Mouse (Mus musculus) embryonic facial prominence, embryonic 12.5 days (tissue): ENCODE results near the gene Nrp2. TPM values are rescaled to one million over a fixed set of nuclear protein-coding genes. Genes with fewer than 3 reads are reported as not detected.

Source experiments
- ATAC-seq: fragments of 200-750 bp; cut with Nextera tagmentation; 2 replicates; pipeline ENCODE4 v1.8.0; 2017; ENCODE audit not compliant: insufficient number of reproducible peaks, insufficient read depth, low FRiP score, low TSS enrichment
- H3K27ac ChIP-seq: fragments of 300-500 bp; sonication (generic); 2 replicates; pipeline ENCODE4 v1.5.1; 2016; ENCODE audit warnings: mild to moderate bottlenecking
- H3K27me3 ChIP-seq: fragments of 300-500 bp; sonication (generic); 2 replicates; pipeline ENCODE4 v1.6.1; 2016; ENCODE audit warnings: mild to moderate bottlenecking, moderate library complexity
- H3K36me3 ChIP-seq: fragments of 300-500 bp; sonication (generic); 2 replicates; pipeline ENCODE4 v1.6.1; 2016; ENCODE audit warnings: mild to moderate bottlenecking
- H3K4me1 ChIP-seq: fragments of 300-500 bp; sonication (generic); 2 replicates; pipeline ENCODE4 v1.6.1; 2016
- H3K4me2 ChIP-seq: fragments of 300-500 bp; sonication (generic); replicated peaks from 2 replicates; pipeline ENCODE4 v1.6.1; 2016; ENCODE audit warnings: mild to moderate bottlenecking, moderate library complexity
- H3K4me3 ChIP-seq: fragments of 300-500 bp; sonication (generic); 2 replicates; pipeline ENCODE4 v1.5.1; 2016; ENCODE audit warnings: mild to moderate bottlenecking
- H3K9ac ChIP-seq: fragments of 300-500 bp; sonication (generic); 2 replicates; pipeline ENCODE4 v1.6.1; 2016; ENCODE audit warnings: mild to moderate bottlenecking, moderate library complexity
- H3K9me3 ChIP-seq: fragments of 300-500 bp; sonication (generic); 2 replicates; pipeline ENCODE4 v1.6.1; 2016; ENCODE audit warnings: mild to moderate bottlenecking, moderate library complexity
- WGBS: fragments of 180-500 bp; shearing (Covaris S2); methylation state at CpG from one replicate; pipeline ENCODE4 v1.1.7; 2016; 5-methylcytosine and 5-hydroxymethylcytosine counted together
- polyA plus RNA-seq: library from polyadenylated mRNA; unstranded; fragments of >200 nt; fragmentation: Nextera tagmentation; extraction: Ambion mirVana; gene quantifications from 2 replicates; pipeline ENCODE4 v1.2.1, GENCODE M21; 2016

Gene Nrp2
- polyA plus RNA-seq, 1 experiment from 2014 or later, result 46.2 TPM

DNA sequence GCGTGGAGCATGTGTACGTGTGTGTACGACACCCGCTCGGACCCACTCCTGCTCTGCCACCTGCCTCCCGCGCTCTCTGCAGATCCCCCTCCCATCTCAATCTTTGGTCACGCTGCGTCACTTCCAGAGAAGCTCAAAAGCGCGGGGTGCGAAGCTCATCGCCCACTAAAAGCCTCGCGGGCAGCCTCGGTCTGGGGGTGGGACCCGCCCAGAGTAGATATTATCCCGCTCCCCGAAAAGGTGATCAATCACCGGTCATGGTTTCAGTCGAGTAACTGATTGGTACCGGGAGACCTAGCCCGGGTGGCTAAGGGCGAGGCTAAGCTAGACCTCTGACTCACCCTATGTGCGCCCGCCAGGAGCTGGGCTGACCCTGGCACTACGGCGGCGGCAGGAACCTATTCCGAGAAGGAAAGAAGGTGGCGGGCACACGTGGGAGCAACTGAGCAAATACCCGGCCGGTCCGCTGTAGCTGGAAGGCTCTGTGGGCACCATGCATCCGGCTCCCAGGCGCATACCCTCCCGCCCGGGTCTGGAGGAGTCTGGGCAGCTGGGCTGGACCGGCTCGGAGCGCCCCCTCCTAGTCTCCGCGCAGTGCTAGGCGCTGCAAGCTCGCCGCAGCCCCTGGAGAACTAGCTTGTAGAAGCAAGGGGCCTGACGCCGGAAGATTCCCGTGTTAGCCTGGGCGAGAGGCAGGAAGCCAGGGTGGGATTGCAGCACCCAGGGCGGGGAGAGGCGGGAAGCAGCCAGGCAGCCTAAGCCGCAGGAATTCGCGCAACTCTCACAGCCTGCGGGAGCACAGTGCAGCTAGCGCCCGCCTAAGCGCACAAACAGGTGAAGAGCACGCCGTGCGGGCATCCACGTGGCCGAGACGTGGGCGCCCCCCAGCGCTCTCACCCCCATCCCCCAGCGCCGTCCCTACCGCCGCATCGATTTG lies 3.3 kb downstream of the Nrp2 start:
- 0 out of 2 replicates have a peak, but pooled peaks cover 8% of the 10 kb centered on the region for H3K27me3 ChIP-seq
- peak; percentile 42 for ATAC-seq
- no peaks in the 10 kb centered on the region for H3K9me3 ChIP-seq
- H3K9ac ChIP-seq, result peak overlapping the region; percentile 79
- peak overlapping the region; percentile 76 for H3K27ac ChIP-seq
- H3K36me3 ChIP-seq, result no peaks in the 10 kb centered on the region
- H3K4me2 ChIP-seq, result peak overlapping the region; percentile 95
- peaks cover 35% of the 10 kb centered on the region for H3K4me1 ChIP-seq
- peak overlapping the region; percentile 70 for H3K4me3 ChIP-seq
- WGBS, result under 1% methylated on average over 73 of the region's 73 CpGs

DNA sequence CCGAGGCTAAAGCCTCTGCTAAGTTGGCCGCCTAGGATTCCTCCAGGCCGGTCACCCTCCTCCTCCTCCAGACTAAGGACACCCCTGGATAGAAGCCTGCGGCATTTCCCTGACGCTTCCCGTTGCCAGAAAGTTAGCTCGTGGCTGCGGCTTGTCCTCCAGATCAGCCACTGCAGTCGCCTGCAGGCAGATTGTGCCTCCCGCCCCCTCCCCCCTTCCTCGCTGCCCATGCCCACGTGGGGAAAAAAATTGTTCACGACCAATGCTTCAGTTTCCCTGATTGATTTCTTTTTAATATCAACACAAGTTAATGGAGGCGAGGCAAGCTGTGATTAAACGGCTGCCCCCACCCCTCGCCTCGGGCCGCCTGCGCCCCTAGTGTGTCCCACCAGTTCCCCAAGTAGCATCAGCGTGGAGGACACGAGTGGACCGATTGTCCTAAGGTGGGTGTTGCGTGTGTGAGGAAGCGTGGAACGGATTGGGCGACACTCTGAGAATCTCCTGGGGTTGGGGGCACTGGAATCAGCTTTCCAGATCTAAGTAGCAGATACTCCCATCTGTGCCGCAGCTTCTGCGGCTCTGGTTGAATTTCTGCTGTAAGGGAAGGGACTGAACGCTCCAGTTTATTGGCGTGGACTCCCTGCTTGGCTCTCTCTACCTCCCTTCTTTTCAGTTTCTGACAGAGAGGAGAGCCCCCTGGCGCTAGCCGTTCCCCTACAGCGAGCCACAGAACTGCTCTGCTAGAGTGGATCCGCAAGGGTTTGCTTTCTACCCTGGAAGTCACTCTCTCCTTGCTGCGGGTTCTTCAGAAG lies 4.2 kb downstream of the Nrp2 start:
- under 1% methylated on average over 35 of the region's 35 CpGs for WGBS
- H3K4me3 ChIP-seq, result peak overlapping the region; percentile 70
- 0 out of 2 replicates have a peak, but pooled peaks cover 8% of the 10 kb centered on the region for H3K27me3 ChIP-seq
- H3K4me2 ChIP-seq, result peak overlapping the region; percentile 95
- no peaks in the 10 kb centered on the region for H3K36me3 ChIP-seq
- peak overlapping the region; percentile 79 for H3K9ac ChIP-seq
- no peak for ATAC-seq
- H3K9me3 ChIP-seq, result no peaks in the 10 kb centered on the region
- H3K27ac ChIP-seq, result peak overlapping the region; percentile 76
- peaks cover 34% of the 10 kb centered on the region for H3K4me1 ChIP-seq

DNA sequence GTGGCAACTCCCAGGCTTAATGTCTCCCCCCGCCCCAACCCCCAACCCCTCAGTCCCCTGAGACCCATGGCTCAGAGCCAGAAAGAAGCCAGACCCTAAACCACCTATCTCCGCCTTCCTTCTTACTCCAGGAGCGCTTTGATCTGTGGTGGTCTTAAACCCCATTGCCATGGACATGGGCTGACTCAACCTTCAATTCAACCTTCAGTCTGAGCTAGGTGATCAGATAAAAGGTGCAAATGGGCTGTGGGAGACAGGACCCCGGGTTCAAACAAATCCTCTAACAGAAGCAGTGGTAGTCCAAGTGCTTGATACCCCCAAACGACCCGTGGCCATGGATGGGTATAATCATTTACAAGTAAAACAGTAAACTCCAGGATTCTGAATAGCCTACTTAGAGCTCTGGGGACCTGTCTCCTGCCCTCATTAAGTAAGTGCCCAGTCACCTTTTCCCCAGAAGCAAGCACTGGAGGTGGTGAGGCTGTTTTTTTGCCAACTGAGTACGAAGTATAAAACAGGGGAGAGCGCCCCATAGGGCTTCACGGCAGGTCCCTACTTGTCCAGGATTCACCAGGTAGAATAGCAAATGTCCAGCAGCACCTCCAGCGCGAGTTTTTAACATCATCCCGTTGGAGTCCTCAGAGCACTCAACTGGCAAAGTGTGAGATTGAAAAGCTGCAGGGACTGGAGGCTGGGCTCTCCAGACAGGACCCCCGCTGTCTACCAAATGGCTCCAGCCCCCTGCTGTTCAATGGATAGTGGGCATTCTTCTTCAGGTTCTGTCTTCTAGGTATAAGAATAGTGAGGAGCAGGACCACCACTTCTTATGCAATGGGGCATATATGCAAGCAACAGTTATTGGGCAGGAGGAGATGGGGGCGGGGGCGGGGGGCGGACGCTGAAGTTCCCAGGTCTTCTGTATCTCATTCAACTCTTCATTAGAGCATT lies 5.1 kb downstream of the Nrp2 start:
- Histone ChIP-seq H3K27me3 (0 out of 2 replicates have a peak, but pooled peaks cover 8% of the 10 kb centered on the region), H3K36me3 (no peaks in the 10 kb centered on the region), H3K4me2 (peak overlapping the region; percentile 95), H3K4me1 (peaks cover 34% of the 10 kb centered on the region), H3K9ac (peak overlapping the region; percentile 79), H3K9me3 (no peaks in the 10 kb centered on the region), H3K27ac (no peak overlapping the region), H3K4me3 (peak overlapping the region; percentile 70)
- ATAC-seq, result no peak
- WGBS, result 19% methylated on average over 17 of the region's 17 CpGs

DNA sequence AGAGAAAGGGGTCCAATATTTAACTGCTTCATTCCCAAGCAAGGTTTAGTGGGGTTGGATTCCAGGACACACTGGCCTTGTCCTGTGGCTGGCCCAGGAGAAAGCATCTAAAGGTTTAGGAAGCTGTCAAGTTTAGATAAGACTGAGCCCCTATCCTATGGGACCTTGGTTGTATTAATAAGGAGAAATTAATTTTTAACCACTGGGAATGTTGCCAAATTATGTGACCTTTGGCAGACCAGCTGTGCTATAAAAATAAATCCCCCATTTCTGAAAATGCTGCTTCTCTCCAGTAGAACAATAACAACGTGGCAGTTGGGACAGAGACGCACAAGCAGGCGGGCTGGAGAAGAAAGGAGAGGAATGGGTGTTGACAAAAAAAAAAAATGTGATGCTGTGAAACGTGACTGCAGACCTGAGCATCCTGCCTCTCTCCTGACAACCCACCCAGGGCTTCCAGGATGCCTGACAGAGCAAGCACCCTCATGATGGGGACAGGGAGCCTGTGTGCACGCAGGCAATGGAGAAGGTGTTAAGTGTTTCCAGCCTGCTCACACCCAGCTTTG lies 6.8 kb downstream of the Nrp2 start:
- Histone ChIP-seq H3K9me3 (no peaks in the 10 kb centered on the region), H3K9ac (no peak overlapping the region), H3K4me1 (peaks cover 34% of the 10 kb centered on the region), H3K27me3 (0 out of 2 replicates have a peak, but pooled peaks cover 8% of the 10 kb centered on the region), H3K27ac (no peak overlapping the region), H3K36me3 (no peaks in the 10 kb centered on the region), H3K4me2 (no peak overlapping the region), H3K4me3 (no peak overlapping the region)
- ATAC-seq, result no peak
- 40% methylated on average over 5 of the region's 5 CpGs for WGBS

DNA sequence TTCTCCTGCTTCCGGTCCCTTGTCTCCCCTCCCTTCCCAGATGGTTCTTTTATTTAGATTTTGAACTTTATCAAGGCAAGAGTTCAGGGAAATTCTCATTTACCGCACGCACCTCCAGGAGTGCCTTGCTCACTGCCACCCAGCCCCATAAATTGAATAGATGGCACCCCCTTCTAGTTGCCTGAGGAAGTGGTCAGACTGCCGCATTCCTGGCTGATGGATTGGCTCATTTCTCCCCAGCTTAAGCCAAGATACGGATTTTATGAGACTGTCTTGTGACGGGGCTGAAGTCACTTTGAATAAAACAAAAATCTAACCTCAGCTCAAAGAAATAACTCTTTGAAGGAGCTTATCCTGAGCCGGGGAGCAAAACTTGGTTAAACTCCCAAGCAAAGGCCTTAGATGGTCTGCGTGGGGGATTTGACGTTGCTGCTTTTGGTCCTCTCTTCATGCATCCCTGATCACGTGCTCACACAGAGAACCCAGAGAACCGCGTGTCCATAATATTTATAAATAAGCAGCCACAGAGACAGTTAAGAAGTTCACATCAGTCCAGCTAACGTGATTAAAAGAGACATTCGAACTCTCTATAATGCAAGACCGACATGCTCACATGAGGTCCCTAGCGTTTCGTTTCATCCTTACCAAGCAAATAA lies 10.1 kb downstream of the Nrp2 start:
- H3K27me3 ChIP-seq, result 0 out of 2 replicates have a peak, but pooled peaks cover 8% of the 10 kb centered on the region
- ATAC-seq, result no peak
- H3K36me3 ChIP-seq, result no peaks in the 10 kb centered on the region
- H3K4me2 ChIP-seq, result no peak overlapping the region
- WGBS, result 83% methylated on average over 17 of the region's 17 CpGs
- no peak overlapping the region for H3K9ac ChIP-seq
- no peaks in the 10 kb centered on the region for H3K9me3 ChIP-seq
- H3K4me1 ChIP-seq, result peaks cover 47% of the 10 kb centered on the region
- H3K27ac ChIP-seq, result no peak overlapping the region
- no peak overlapping the region for H3K4me3 ChIP-seq

DNA sequence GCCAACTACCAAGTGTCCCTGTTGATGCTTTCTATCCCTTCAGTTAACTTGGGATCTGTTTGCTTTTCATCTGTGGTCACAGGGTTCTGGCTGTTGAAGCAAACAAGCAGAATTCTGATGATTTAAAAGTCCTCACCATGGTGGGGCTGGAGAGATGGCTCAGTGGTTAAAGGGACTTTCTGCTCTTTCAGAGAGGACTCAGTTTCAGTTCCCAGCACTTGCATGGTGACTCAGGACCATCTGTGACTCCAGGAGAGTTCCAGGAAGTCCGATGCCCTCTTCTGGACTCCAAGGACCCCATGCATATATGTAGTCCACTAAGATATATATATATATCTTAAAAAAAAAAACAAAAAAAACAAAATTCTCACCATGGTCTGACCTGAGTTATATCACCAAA lies 11.9 kb downstream of the Nrp2 start:
- H3K27ac ChIP-seq, result no peak overlapping the region
- WGBS, result 85% methylated on average over 1 of the region's 1 CpGs
- no peaks in the 10 kb centered on the region for H3K9me3 ChIP-seq
- H3K4me3 ChIP-seq, result no peak overlapping the region
- H3K4me2 ChIP-seq, result no peak overlapping the region
- peaks cover 7% of the 10 kb centered on the region; the same call in 1 of the 2 replicates for H3K36me3 ChIP-seq
- no peak overlapping the region for H3K9ac ChIP-seq
- peaks cover 40% of the 10 kb centered on the region for H3K4me1 ChIP-seq
- no peak for ATAC-seq
- H3K27me3 ChIP-seq, result no peaks in the 10 kb centered on the region

DNA sequence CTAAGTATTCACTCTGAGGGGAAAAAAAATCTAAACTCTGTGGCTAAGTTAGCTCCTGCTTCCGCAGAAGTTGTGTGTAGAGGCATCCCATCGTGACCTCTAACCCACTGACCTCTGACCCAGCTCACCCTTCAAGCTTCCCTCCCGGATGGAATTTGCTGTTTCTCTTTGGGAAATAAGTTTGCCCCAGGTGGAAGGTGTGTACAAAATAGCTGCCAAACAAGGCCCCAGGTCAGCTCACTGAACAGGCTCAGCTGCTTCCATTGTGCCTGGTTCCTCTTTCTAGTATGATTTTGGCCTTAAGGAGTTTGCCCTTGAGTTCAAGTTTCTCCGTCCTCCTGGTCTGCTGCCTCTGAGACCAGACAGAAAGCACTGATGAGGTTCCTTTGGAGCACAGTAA lies 12.6 kb downstream of the Nrp2 start:
- H3K4me1 ChIP-seq, result peaks cover 34% of the 10 kb centered on the region
- H3K4me3 ChIP-seq, result no peak overlapping the region
- WGBS, result 17% methylated on average over 4 of the region's 4 CpGs
- no peak for ATAC-seq
- H3K36me3 ChIP-seq, result peaks cover 10% of the 10 kb centered on the region; the same call in 1 of the 2 replicates
- H3K27ac ChIP-seq, result no peak overlapping the region
- H3K9me3 ChIP-seq, result no peaks in the 10 kb centered on the region
- H3K9ac ChIP-seq, result no peak overlapping the region
- H3K27me3 ChIP-seq, result no peaks in the 10 kb centered on the region
- H3K4me2 ChIP-seq, result no peak overlapping the region

DNA sequence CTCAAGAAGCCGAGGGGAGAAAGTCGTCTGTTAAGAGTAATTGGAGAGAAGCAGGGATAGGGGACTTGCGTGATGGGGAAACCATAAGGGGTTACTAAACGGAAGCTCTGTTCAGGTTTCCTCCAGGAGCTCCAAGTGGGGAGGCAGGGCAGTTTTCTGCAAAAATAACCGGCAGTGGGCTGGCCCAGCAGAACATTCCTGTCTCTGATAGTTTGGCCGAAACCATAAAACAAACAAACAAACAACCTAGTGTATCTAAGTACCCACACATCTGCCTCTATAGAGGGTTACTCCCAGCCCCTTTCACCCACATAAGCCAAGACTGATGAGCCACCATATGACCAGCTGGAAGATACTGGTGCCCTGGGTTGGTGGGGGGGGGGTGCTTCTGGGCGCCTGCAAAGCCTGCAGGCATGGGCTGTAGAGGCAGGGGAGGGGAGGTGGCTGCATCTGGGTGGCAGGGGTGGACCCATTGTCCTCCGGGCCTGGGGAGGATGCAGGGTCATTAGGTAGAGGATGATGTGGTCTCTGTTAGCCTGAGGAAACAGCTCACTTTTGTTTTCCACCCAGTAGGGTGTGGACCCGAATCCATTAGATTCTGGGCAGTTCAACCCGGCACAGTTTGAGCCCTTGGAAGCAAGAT lies 13.9 kb downstream of the Nrp2 start:
- 24% methylated on average over 10 of the region's 10 CpGs for WGBS
- H3K27me3 ChIP-seq, result no peaks in the 10 kb centered on the region
- peaks cover 40% of the 10 kb centered on the region for H3K4me1 ChIP-seq
- H3K9ac ChIP-seq, result no peak overlapping the region; the same call in 1 of the 2 replicates
- no peaks in the 10 kb centered on the region for H3K9me3 ChIP-seq
- ATAC-seq, result 0 out of 2 replicates have a peak, but pooled peaks have one; percentile 74
- no peak overlapping the region for H3K4me3 ChIP-seq
- peak overlapping the region; percentile 6; the same call in 1 of the 2 replicates for H3K4me2 ChIP-seq
- H3K27ac ChIP-seq, result no peak overlapping the region
- H3K36me3 ChIP-seq, result peaks cover 16% of the 10 kb centered on the region; the same call in 1 of the 2 replicates

DNA sequence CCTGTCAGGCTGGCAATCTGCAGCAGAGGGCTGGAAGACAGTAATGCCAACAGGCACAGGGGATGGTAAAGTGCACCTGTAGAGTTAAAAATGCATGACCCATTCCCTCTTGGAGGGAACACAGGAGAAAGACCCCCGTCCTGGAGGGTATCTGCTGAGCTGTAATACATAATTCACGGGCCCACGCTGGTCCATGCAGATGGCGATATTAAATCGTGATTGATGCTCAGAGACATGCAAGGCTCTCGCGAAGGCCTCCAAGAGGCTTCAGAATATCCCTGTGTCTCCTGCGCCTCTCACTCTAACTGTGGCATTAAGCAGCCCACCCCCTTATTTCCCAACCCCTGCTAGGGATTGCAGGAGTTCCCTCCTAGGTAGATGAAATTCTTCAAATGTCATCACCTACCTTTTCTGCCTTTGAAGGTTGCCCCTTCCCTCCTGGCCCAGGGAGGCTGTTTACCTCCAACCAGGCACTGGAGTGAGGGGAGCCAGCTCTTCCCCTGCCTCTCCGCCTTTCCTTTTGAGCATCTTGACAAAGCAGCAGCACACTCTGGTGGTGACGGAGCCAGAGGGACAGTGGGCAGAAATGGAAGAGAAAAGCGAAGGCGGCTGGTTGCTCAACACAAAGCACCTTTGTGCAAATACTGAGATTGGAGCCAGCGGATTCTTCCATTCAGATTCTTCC lies 14.6 kb downstream of the Nrp2 start:
- Histone ChIP-seq H3K27ac (0 out of 2 replicates have a peak overlapping the region, but pooled peaks have one; percentile 7), H3K9ac (no peak overlapping the region), H3K4me2 (no peak overlapping the region), H3K27me3 (no peaks in the 10 kb centered on the region), H3K9me3 (no peaks in the 10 kb centered on the region), H3K4me3 (no peak overlapping the region), H3K36me3 (peaks cover 22% of the 10 kb centered on the region; the same call in 1 of the 2 replicates), H3K4me1 (peaks cover 40% of the 10 kb centered on the region)
- WGBS, result 42% methylated on average over 13 of the region's 13 CpGs
- ATAC-seq, result no peak
